In genomic region chr7:39545134-39545533, GRCm38 (mm10) we compare ENCODE assay signal across 8 mouse cellular contexts. TPM values are rescaled to one million over a fixed set of nuclear protein-coding genes. Genes with fewer than 3 reads are reported as not detected.
DNase-seq lines count a peak whose midpoint lies in the region; ATAC-seq and TF ChIP-seq lines count a peak whose summit lies in the region.

No protein-coding gene starts in this region.

- peak overlapping the region; percentile 61 for H3K4me2 ChIP-seq in lung, embryonic 15.5 days
- peak overlapping the region; percentile 73 for H3K4me2 ChIP-seq in forebrain, embryonic 12.5 days
- peak overlapping the region; percentile 65 for H3K4me2 ChIP-seq in limb, embryonic 12.5 days

- 23% methylated on average over 10 of the region's 10 CpGs for WGBS in lung, embryonic 15.5 days
- 48% methylated on average over 10 of the region's 10 CpGs for WGBS in forebrain, embryonic 12.5 days
- 51% methylated on average over 10 of the region's 10 CpGs for WGBS in limb, embryonic 12.5 days
- WGBS in olfactory bulb, adult 2 months = 48% methylated on average over 10 of the region's 10 CpGs

- H3K9ac ChIP-seq in lung, embryonic 15.5 days = peak overlapping the region; percentile 77
- peak overlapping the region; percentile 71 for H3K9ac ChIP-seq in forebrain, embryonic 12.5 days
- H3K9ac ChIP-seq in limb, embryonic 12.5 days (replicated peaks) = peak overlapping the region; percentile 77

- no peak for TF ChIP-seq CTCF in olfactory bulb, adult 2 months (IDR thresholded peaks at IDR 0.05; ENCODE audit: insufficient read depth, low read depth, low read length)

- DNase-seq in lung, postnatal 10 days = no peak
- no peak for DNase-seq in layer of hippocampus, adult 9-11 months
- DNase-seq in urinary bladder, postnatal 36 days (ENCODE audit: low spot score in 2 of 2) = no peak
- DNase-seq in right cerebral cortex, adult 18-20 months = no peak

- H3K36me3 ChIP-seq in lung, embryonic 15.5 days = no peaks in the 10 kb centered on the region
- no peaks in the 10 kb centered on the region for H3K36me3 ChIP-seq in forebrain, embryonic 12.5 days (replicated peaks)
- H3K36me3 ChIP-seq in limb, embryonic 12.5 days = no peaks in the 10 kb centered on the region

- no peaks in the 10 kb centered on the region for H3K9me3 ChIP-seq in lung, embryonic 15.5 days
- H3K9me3 ChIP-seq in forebrain, embryonic 12.5 days = no peaks in the 10 kb centered on the region
- no peaks in the 10 kb centered on the region for H3K9me3 ChIP-seq in limb, embryonic 12.5 days

- H3K27me3 ChIP-seq in lung, embryonic 15.5 days = no peaks in the 10 kb centered on the region
- no peaks in the 10 kb centered on the region for H3K27me3 ChIP-seq in forebrain, embryonic 12.5 days
- no peaks in the 10 kb centered on the region for H3K27me3 ChIP-seq in limb, embryonic 12.5 days

- peak overlapping the region; percentile 63 for H3K4me3 ChIP-seq in lung, embryonic 15.5 days
- H3K4me3 ChIP-seq in forebrain, embryonic 12.5 days (replicated peaks) = peak overlapping the region; percentile 55
- H3K4me3 ChIP-seq in limb, embryonic 12.5 days (replicated peaks) = peak overlapping the region; percentile 63
- H3K4me3 ChIP-seq in olfactory bulb, adult 2 months (ENCODE audit: insufficient read depth, low read depth, low read length) = peak overlapping the region; percentile 69; the same call in 1 of the 2 replicates

- no peak for TF ChIP-seq POLR2A in olfactory bulb, adult 2 months (IDR thresholded peaks at IDR 0.05; ENCODE audit: insufficient read depth, low read depth, low read length)

- H3K4me1 ChIP-seq in lung, embryonic 15.5 days = 0 out of 2 replicates have a peak, but pooled peaks cover 4% of the 10 kb centered on the region
- peaks cover 5% of the 10 kb centered on the region; the same call in 1 of the 2 replicates for H3K4me1 ChIP-seq in forebrain, embryonic 12.5 days
- no peaks in the 10 kb centered on the region; the same call in 1 of the 2 replicates for H3K4me1 ChIP-seq in limb, embryonic 12.5 days (replicated peaks)
- H3K4me1 ChIP-seq in olfactory bulb, adult 2 months (ENCODE audit: control insufficient read depth, insufficient read depth, low read length) = peaks cover 5% of the 10 kb centered on the region

- H3K27ac ChIP-seq in lung, embryonic 15.5 days = peak overlapping the region; percentile 98
- H3K27ac ChIP-seq in forebrain, embryonic 12.5 days = peak overlapping the region; percentile 80
- peak overlapping the region; percentile 93 for H3K27ac ChIP-seq in limb, embryonic 12.5 days
- H3K27ac ChIP-seq in olfactory bulb, adult 2 months (ENCODE audit: insufficient read depth, low read depth, low read length) = no peak overlapping the region

- no peak for ATAC-seq in lung, embryonic 15.5 days (ENCODE audit: borderline replicate concordance, extremely low read depth, low FRiP score, low TSS enrichment)
- no peak for ATAC-seq in forebrain, embryonic 12.5 days (ENCODE audit: low FRiP score)
- ATAC-seq in limb, embryonic 12.5 days (ENCODE audit: insufficient number of reproducible peaks, insufficient read depth, low FRiP score, low TSS enrichment, low read depth) = no peak

RNA-seq across cellular contexts. Expression of gene Zfp619, which starts 27.6 kb away (rescaled TPM):
- 1.9 and 2.0 TPM in 2 replicates for polyA plus RNA-seq in lung, embryonic 15.5 days (2015; fragmentation: Nextera tagmentation; extraction: Ambion mirVana)
- 4.4 and 4.6 TPM in 2 replicates for polyA plus RNA-seq in forebrain, embryonic 12.5 days (2016; fragmentation: Nextera tagmentation; extraction: Ambion mirVana)
- polyA plus RNA-seq in limb, embryonic 12.5 days (2016; fragmentation: Nextera tagmentation; extraction: Ambion mirVana) = 2.6 and 3.0 TPM in 2 replicates
- polyA plus RNA-seq in olfactory bulb, adult 2 months (2012; ENCODE audit: insufficient read depth, insufficient read length, low replicate concordance, missing spikeins) = not detected in 2 replicates
